Mouse (Mus musculus): ENCODE results near the gene Xpo6. TPM values are rescaled to one million over a fixed set of nuclear protein-coding genes. Genes with fewer than 3 reads are reported as not detected.

Xpo6 gene
- polyA plus RNA-seq, 1 experiment, result 126 TPM

Other genes starting within 250 kb of the Xpo6 start
- 0.22 and 0.33 TPM in 2 replicates for gene Gsg1l, start 118.1 kb downstream of the Xpo6 start, polyA plus RNA-seq (2012; rRNA removed)
- 12.2 and 12.5 TPM in 2 replicates for gene Sbk1, start 72.1 kb upstream of the Xpo6 start, polyA plus RNA-seq (2012; rRNA removed)
- gene Lat, start 169.1 kb upstream of the Xpo6 start, polyA plus RNA-seq (2012; rRNA removed), result 19.2 and 19.4 TPM in 2 replicates
- 117 and 149 TPM in 2 replicates for gene Spns1, start 176.9 kb upstream of the Xpo6 start, polyA plus RNA-seq (2012; rRNA removed)
- gene Nfatc2ip, start 196.2 kb upstream of the Xpo6 start, polyA plus RNA-seq (2012; rRNA removed), result 7.5 and 8.4 TPM in 2 replicates
- 14.5 and 18.3 TPM in 2 replicates for gene Cd19, start 214.4 kb upstream of the Xpo6 start, polyA plus RNA-seq (2012; rRNA removed)
- gene Rabep2, start 228.3 kb upstream of the Xpo6 start, polyA plus RNA-seq (2012; rRNA removed), result 16.5 and 17.4 TPM in 2 replicates

Data from large intestine, adult 2 months (tissue).